Mouse (Mus musculus) urinary bladder, postnatal 36 days (tissue): ENCODE results near the gene Gm10277.

Source experiments
- DNase-seq, 2 experiments: peaks; one replicate each; pipeline ENCODE4 v3.0.0; 2022; ENCODE audit warnings: low spot score in 2 of 2, mixed read lengths in 1 of 2

The Gm10277 gene

GRCm38 (mm10) chr11:77800491-77800868 is 12.9 kb upstream of the Gm10277 start:
- DNase-seq = no peak

- no peak for DNase-seq
These were observed 7.7 kb upstream of the Gm10277 start for GRCm38 (mm10) chr11:77795216-77795615.

GRCm38 (mm10) chr11:77793238-77793930 is 5.8 kb upstream of the Gm10277 start:
- DNase-seq = peak; percentile 96 to 97

GRCm38 (mm10) chr11:77792566-77792909 is 5.0 kb upstream of the Gm10277 start:
- DNase-seq = no peak

- peak in 1 of 2 experiments; percentile 64 for DNase-seq
These were observed 4.4 kb upstream of the Gm10277 start for GRCm38 (mm10) chr11:77791752-77792565.

- no peak for DNase-seq
These were observed 3.7 kb upstream of the Gm10277 start for GRCm38 (mm10) chr11:77791241-77791727.

- no peak for DNase-seq
These were observed 2.7 kb upstream of the Gm10277 start for GRCm38 (mm10) chr11:77790286-77790685.

GRCm38 (mm10) chr11:77789512-77789911 is 2.0 kb upstream of the Gm10277 start:
- DNase-seq = no peak

GRCm38 (mm10) chr11:77785768-77786561 is 1.6 kb downstream of the Gm10277 start:
- no peak for DNase-seq

GRCm38 (mm10) chr11:77785396-77785767 is 2.2 kb downstream of the Gm10277 start:
- DNase-seq = no peak

GRCm38 (mm10) chr11:77784894-77785293 is 2.7 kb downstream of the Gm10277 start:
- DNase-seq = no peak

GRCm38 (mm10) chr11:77783747-77784646 is 3.5 kb downstream of the Gm10277 start:
- no peak for DNase-seq

GRCm38 (mm10) chr11:77783211-77783746 is 4.3 kb downstream of the Gm10277 start:
- DNase-seq = no peak

GRCm38 (mm10) chr11:77782104-77782815 is 5.3 kb downstream of the Gm10277 start:
- no peak for DNase-seq

- no peak for DNase-seq
These were observed 6.5 kb downstream of the Gm10277 start for GRCm38 (mm10) chr11:77781088-77781487.

- no peak for DNase-seq
These were observed 8.3 kb downstream of the Gm10277 start for GRCm38 (mm10) chr11:77779240-77779639.

- no peak for DNase-seq
These were observed 9.6 kb downstream of the Gm10277 start for GRCm38 (mm10) chr11:77777937-77778336.

GRCm38 (mm10) chr11:77777436-77777835 is 10.1 kb downstream of the Gm10277 start:
- no peak for DNase-seq

GRCm38 (mm10) chr11:77775701-77776400 is 11.7 kb downstream of the Gm10277 start:
- no peak for DNase-seq
